Mouse (Mus musculus): ENCODE data around the gene Kif17.

Gene Kif17

GRCm38 (mm10) chr4:138341393-138341792 is 91.2 kb downstream of the Kif17 start:
- no peak for DNase-seq (ENCODE audit: low read depth)

DNA sequence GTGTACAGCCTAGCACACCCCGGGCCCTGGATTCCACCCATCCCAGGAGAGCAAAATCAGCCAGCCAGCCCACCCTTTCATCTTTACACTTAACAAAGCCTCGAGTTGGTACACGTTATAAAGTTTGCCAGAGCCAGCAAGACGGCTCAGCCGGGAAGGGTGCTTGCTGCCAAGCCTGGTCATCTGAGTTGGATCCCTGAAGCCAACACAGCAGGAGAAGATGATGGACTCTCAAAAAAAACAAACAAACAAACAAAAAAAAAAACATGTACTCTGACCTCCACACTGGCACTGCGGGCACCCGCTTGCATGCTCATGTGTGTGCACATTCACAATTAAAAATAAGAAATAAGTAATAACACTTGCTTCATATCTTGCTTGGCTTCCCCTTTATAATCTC is 91.8 kb downstream of the Kif17 start:
- no peak for DNase-seq (ENCODE audit: low read depth)

DNA sequence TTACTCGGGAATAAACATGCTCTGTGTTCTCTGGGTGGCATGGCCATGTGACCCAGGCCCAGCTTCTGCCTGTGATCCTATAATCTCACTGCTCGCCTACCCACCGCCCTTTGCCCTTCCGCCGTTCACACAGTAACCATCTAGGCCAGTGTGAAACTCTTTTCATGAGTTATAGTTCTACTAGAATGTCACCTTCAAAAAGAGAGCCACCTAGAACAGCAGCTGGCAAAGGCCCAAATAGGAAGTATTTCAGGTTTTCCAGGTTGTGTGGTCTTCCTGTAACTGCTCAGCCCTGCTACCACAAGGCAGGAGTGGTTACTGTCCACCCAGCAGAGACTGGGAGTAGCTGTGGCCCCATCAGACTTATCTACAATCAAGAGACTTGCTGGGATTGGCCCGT is 92.5 kb downstream of the Kif17 start:
- no peak for DNase-seq (ENCODE audit: low read depth)

GRCm38 (mm10) chr4:138343341-138343837 is 93.2 kb downstream of the Kif17 start:
- DNase-seq (ENCODE audit: low read depth) = no peak

DNA sequence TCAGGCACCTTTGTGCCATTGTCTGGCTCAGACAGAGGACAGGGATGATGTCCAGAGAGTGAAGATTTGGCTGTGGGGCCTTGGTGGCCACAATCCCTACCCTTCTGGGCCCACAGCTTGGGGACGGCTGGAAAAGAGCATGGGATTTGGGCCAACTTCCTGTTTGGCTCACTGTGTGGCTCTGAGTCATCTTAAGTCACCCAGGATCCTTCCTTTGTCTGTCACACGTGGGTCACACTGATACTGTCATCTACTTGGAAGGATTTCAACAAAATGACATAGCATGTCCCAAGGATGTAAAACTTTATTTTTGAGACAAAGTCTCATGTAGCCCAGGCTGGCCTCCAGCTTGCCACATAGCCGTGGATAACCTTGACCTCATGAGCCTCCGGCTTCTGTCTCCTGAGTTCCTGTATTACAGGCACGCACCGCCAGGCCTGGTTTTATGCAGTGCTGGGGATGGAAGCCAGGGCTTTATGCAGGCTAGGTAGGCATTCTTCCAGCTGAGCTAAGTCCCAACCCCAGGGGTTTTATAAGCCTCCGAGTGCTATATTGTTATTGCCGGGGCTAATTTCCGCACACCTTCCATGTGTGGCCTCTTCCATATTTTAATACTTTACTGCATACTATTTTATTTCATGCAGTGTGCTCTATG is 94.8 kb downstream of the Kif17 start:
- DNase-seq (ENCODE audit: low read depth) = no peak

- no peak for DNase-seq (ENCODE audit: low read depth)
Observed at GRCm38 (mm10) chr4:138347280-138347679, 97.0 kb downstream of the Kif17 start.

DNA sequence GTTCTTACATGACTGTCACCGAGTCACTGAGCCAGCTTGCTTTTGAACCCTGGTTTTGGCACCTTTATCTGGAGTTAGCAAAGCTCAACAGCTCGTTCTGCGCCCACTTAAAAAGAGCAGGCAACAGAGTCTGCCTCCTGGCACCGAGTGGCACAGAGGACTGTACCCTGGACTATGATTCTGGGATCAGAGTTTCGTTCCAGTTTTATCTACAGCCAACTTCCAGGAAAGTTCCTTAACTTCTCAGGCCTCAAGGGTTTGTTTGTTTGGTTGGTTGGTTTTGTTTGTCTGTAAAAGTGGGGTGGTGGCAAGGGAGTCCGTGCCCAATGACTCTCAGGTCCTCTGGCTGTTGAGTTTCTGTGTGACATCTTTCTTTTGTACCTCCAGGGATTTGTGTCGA is 98.5 kb downstream of the Kif17 start:
- no peak for DNase-seq (ENCODE audit: low read depth)
